Mouse (Mus musculus): ENCODE measurements at regions not wholly inside any gene's neighbourhood (a gene's known extent, or its start where the extent isn't known, plus 50 kb on each side); places are given as distances from the start of the nearest gene placed in this dataset.

GRCm38 (mm10) chr4:12837097-12837426 is 665.2 kb upstream of the Fam92a start:
- Histone ChIP-seq H3K9ac (no peak overlapping the region), H3K4me1 (replicated peaks; ENCODE audit: control insufficient read depth, insufficient read depth, low read length) (no peaks in the 10 kb centered on the region), H3K9me3 (ENCODE audit: control insufficient read depth, low read length) (no peaks in the 10 kb centered on the region), H3K36me3 (replicated peaks; ENCODE audit: control insufficient read depth, insufficient read depth) (no peaks in the 10 kb centered on the region), H3K27ac (no peak overlapping the region), H3K4me2 (replicated peaks) (no peak overlapping the region), H3K27me3 (ENCODE audit: control insufficient read depth, insufficient read depth, low read length) (no peaks in the 10 kb centered on the region), H3K4me3 (replicated peaks; ENCODE audit: low read length) (no peak overlapping the region)
- WGBS = 61% methylated on average over 1 of the region's 1 CpGs
- ATAC-seq (ENCODE audit: low FRiP score) (no peak), DNase-seq (ENCODE audit: low spot score) (no peak)

GRCm38 (mm10) chr4:12836326-12837096 is 664.7 kb upstream of the Fam92a start:
- no peak overlapping the region for H3K4me2 ChIP-seq (replicated peaks)
- H3K27me3 ChIP-seq (ENCODE audit: control insufficient read depth, insufficient read depth, low read length) = no peaks in the 10 kb centered on the region
- H3K4me3 ChIP-seq (replicated peaks; ENCODE audit: low read length) = no peak overlapping the region
- no peak overlapping the region for H3K27ac ChIP-seq
- no peaks in the 10 kb centered on the region for H3K36me3 ChIP-seq (replicated peaks; ENCODE audit: control insufficient read depth, insufficient read depth)
- no peaks in the 10 kb centered on the region for H3K4me1 ChIP-seq (replicated peaks; ENCODE audit: control insufficient read depth, insufficient read depth, low read length)
- DNase-seq (ENCODE audit: low spot score) = no peak
- WGBS = 72% methylated on average over 4 of the region's 4 CpGs
- no peak overlapping the region for H3K9ac ChIP-seq
- no peak for ATAC-seq (ENCODE audit: low FRiP score)
- no peaks in the 10 kb centered on the region for H3K9me3 ChIP-seq (ENCODE audit: control insufficient read depth, low read length)

- H3K27ac ChIP-seq = no peak overlapping the region
- no peak overlapping the region for H3K9ac ChIP-seq
- H3K27me3 ChIP-seq (ENCODE audit: control insufficient read depth, insufficient read depth, low read length) = no peaks in the 10 kb centered on the region
- no peaks in the 10 kb centered on the region for H3K9me3 ChIP-seq (ENCODE audit: control insufficient read depth, low read length)
- no peak overlapping the region for H3K4me3 ChIP-seq (replicated peaks; ENCODE audit: low read length)
- ATAC-seq (ENCODE audit: low FRiP score) = no peak
- H3K4me1 ChIP-seq (replicated peaks; ENCODE audit: control insufficient read depth, insufficient read depth, low read length) = no peaks in the 10 kb centered on the region
- no peaks in the 10 kb centered on the region for H3K36me3 ChIP-seq (replicated peaks; ENCODE audit: control insufficient read depth, insufficient read depth)
- DNase-seq (ENCODE audit: low spot score) = no peak
- no peak overlapping the region for H3K4me2 ChIP-seq (replicated peaks)
- WGBS = 94% methylated on average over 1 of the region's 1 CpGs
These were observed 654.6 kb upstream of the Fam92a start for GRCm38 (mm10) chr4:12826419-12826818.

- H3K4me1 ChIP-seq (replicated peaks; ENCODE audit: control insufficient read depth, insufficient read depth, low read length) = no peaks in the 10 kb centered on the region
- no peaks in the 10 kb centered on the region for H3K36me3 ChIP-seq (replicated peaks; ENCODE audit: control insufficient read depth, insufficient read depth)
- H3K4me2 ChIP-seq (replicated peaks) = no peak overlapping the region
- DNase-seq (ENCODE audit: low spot score) (no peak), ATAC-seq (ENCODE audit: low FRiP score) (no peak)
- no peak overlapping the region for H3K9ac ChIP-seq
- no peak overlapping the region for H3K4me3 ChIP-seq (replicated peaks; ENCODE audit: low read length)
- H3K27me3 ChIP-seq (ENCODE audit: control insufficient read depth, insufficient read depth, low read length) = no peaks in the 10 kb centered on the region
- H3K27ac ChIP-seq = no peak overlapping the region
- 90% methylated on average over 2 of the region's 2 CpGs for WGBS
- no peaks in the 10 kb centered on the region for H3K9me3 ChIP-seq (ENCODE audit: control insufficient read depth, low read length)
These were observed 642.4 kb upstream of the Fam92a start for GRCm38 (mm10) chr4:12814251-12814650.

- H3K4me3 ChIP-seq (replicated peaks; ENCODE audit: low read length) = no peak overlapping the region
- ATAC-seq (ENCODE audit: low FRiP score) (no peak), DNase-seq (ENCODE audit: low spot score) (no peak)
- no peaks in the 10 kb centered on the region for H3K36me3 ChIP-seq (replicated peaks; ENCODE audit: control insufficient read depth, insufficient read depth)
- H3K9ac ChIP-seq = no peak overlapping the region
- H3K4me1 ChIP-seq (replicated peaks; ENCODE audit: control insufficient read depth, insufficient read depth, low read length) = no peaks in the 10 kb centered on the region
- no peaks in the 10 kb centered on the region for H3K9me3 ChIP-seq (ENCODE audit: control insufficient read depth, low read length)
- H3K27ac ChIP-seq = no peak overlapping the region
- WGBS = 94% methylated on average over 3 of the region's 3 CpGs
- no peaks in the 10 kb centered on the region for H3K27me3 ChIP-seq (ENCODE audit: control insufficient read depth, insufficient read depth, low read length)
- H3K4me2 ChIP-seq (replicated peaks) = no peak overlapping the region
These were observed 629.4 kb upstream of the Fam92a start for GRCm38 (mm10) chr4:12801186-12801585.

- Histone ChIP-seq H3K4me3 (replicated peaks; ENCODE audit: low read length) (no peak overlapping the region), H3K36me3 (replicated peaks; ENCODE audit: control insufficient read depth, insufficient read depth) (no peaks in the 10 kb centered on the region), H3K9me3 (ENCODE audit: control insufficient read depth, low read length) (no peaks in the 10 kb centered on the region), H3K9ac (no peak overlapping the region), H3K27ac (no peak overlapping the region), H3K4me1 (replicated peaks; ENCODE audit: control insufficient read depth, insufficient read depth, low read length) (no peaks in the 10 kb centered on the region), H3K4me2 (replicated peaks) (no peak overlapping the region), H3K27me3 (ENCODE audit: control insufficient read depth, insufficient read depth, low read length) (no peaks in the 10 kb centered on the region)
- DNase-seq (ENCODE audit: low spot score) (no peak), ATAC-seq (ENCODE audit: low FRiP score) (no peak)
- 74% methylated on average over 5 of the region's 5 CpGs for WGBS
These were observed 627.7 kb upstream of the Fam92a start for GRCm38 (mm10) chr4:12799564-12799963.

GRCm38 (mm10) chr4:12792764-12793422 is 621.1 kb upstream of the Fam92a start:
- Histone ChIP-seq H3K27me3 (ENCODE audit: control insufficient read depth, insufficient read depth, low read length) (no peaks in the 10 kb centered on the region), H3K4me1 (replicated peaks; ENCODE audit: control insufficient read depth, insufficient read depth, low read length) (peaks cover 12% of the 10 kb centered on the region; the same call in 1 of the 2 replicates), H3K4me2 (replicated peaks) (peak overlapping the region; percentile 39), H3K36me3 (replicated peaks; ENCODE audit: control insufficient read depth, insufficient read depth) (no peaks in the 10 kb centered on the region), H3K9ac (0 out of 2 replicates have a peak overlapping the region, but pooled peaks have one; percentile 34), H3K9me3 (ENCODE audit: control insufficient read depth, low read length) (no peaks in the 10 kb centered on the region), H3K4me3 (replicated peaks; ENCODE audit: low read length) (no peak overlapping the region), H3K27ac (peak overlapping the region; percentile 68)
- 72% methylated on average over 11 of the region's 11 CpGs for WGBS
- ATAC-seq (ENCODE audit: low FRiP score) = no peak
- DNase-seq (ENCODE audit: low spot score) = no peak

GRCm38 (mm10) chr4:12791786-12792674 is 620.2 kb upstream of the Fam92a start:
- WGBS = 36% methylated on average over 9 of the region's 9 CpGs
- no peak overlapping the region for H3K4me3 ChIP-seq (replicated peaks; ENCODE audit: low read length)
- no peaks in the 10 kb centered on the region for H3K36me3 ChIP-seq (replicated peaks; ENCODE audit: control insufficient read depth, insufficient read depth)
- H3K27me3 ChIP-seq (ENCODE audit: control insufficient read depth, insufficient read depth, low read length) = no peaks in the 10 kb centered on the region
- peak overlapping the region; percentile 34 for H3K9ac ChIP-seq
- DNase-seq (ENCODE audit: low spot score) (no peak), ATAC-seq (ENCODE audit: low FRiP score) (peak; percentile 48; the same call in 1 of the 2 replicates)
- peaks cover 12% of the 10 kb centered on the region; the same call in 1 of the 2 replicates for H3K4me1 ChIP-seq (replicated peaks; ENCODE audit: control insufficient read depth, insufficient read depth, low read length)
- H3K27ac ChIP-seq = peak overlapping the region; percentile 68
- H3K4me2 ChIP-seq (replicated peaks) = peak overlapping the region; percentile 39
- no peaks in the 10 kb centered on the region for H3K9me3 ChIP-seq (ENCODE audit: control insufficient read depth, low read length)

- no peak overlapping the region for H3K4me3 ChIP-seq (replicated peaks; ENCODE audit: low read length)
- WGBS = 63% methylated on average over 4 of the region's 4 CpGs
- peaks cover 6% of the 10 kb centered on the region for H3K4me1 ChIP-seq (replicated peaks; ENCODE audit: control insufficient read depth, insufficient read depth, low read length)
- no peak overlapping the region for H3K9ac ChIP-seq
- no peak overlapping the region for H3K27ac ChIP-seq
- no peak for DNase-seq (ENCODE audit: low spot score)
- no peak for ATAC-seq (ENCODE audit: low FRiP score)
- H3K4me2 ChIP-seq (replicated peaks) = no peak overlapping the region
- H3K27me3 ChIP-seq (ENCODE audit: control insufficient read depth, insufficient read depth, low read length) = no peaks in the 10 kb centered on the region
- H3K9me3 ChIP-seq (ENCODE audit: control insufficient read depth, low read length) = no peaks in the 10 kb centered on the region
- H3K36me3 ChIP-seq (replicated peaks; ENCODE audit: control insufficient read depth, insufficient read depth) = no peaks in the 10 kb centered on the region
These were observed 614.0 kb upstream of the Fam92a start for GRCm38 (mm10) chr4:12785840-12786239.
